Mouse (Mus musculus) intestine, postnatal 0 days (tissue): ENCODE measurements around the gene Creb3l1. TPM values are rescaled to one million over a fixed set of nuclear protein-coding genes. Genes with fewer than 3 reads are reported as not detected.
A peak's percentile ranks its signal among the peaks of the same experiment; 100 is the strongest.

Source experiments
- ATAC-seq: fragments of 200-750 bp; cut with Nextera tagmentation; 2 replicates; pipeline ENCODE4 v1.8.0; 2017; ENCODE audit warnings: mild to moderate bottlenecking, moderate TSS enrichment, moderate library complexity
- H3K27ac ChIP-seq: fragments of 300-500 bp; sonication (generic); 2 replicates; pipeline ENCODE4 v1.5.1; 2014; ENCODE audit warnings: mild to moderate bottlenecking, low read depth, low read length, moderate library complexity
- H3K27me3 ChIP-seq: fragments of 300-500 bp; sonication (generic); replicated peaks from 2 replicates; pipeline ENCODE4 v1.6.1; 2014; ENCODE audit warnings: low read length, mixed read lengths; ENCODE audit not compliant: control insufficient read depth, insufficient read depth
- H3K36me3 ChIP-seq: fragments of 300-500 bp; sonication (generic); 2 replicates; pipeline ENCODE4 v1.6.1; 2014; ENCODE audit warnings: mild to moderate bottlenecking, moderate library complexity; ENCODE audit not compliant: control insufficient read depth, insufficient read depth
- H3K4me1 ChIP-seq: fragments of 300-500 bp; sonication (generic); replicated peaks from 2 replicates; pipeline ENCODE4 v1.6.1; 2014; ENCODE audit warnings: antibody characterized with exemption, low read length, mixed read lengths; ENCODE audit not compliant: control insufficient read depth, insufficient read depth
- H3K4me2 ChIP-seq: fragments of 300-500 bp; sonication (generic); replicated peaks from 2 replicates; pipeline ENCODE4 v1.6.1; 2014; ENCODE audit warnings: low read depth, mild to moderate bottlenecking, moderate library complexity
- H3K4me3 ChIP-seq: fragments of 300-500 bp; sonication (generic); 2 replicates; pipeline ENCODE4 v1.5.1; 2014; ENCODE audit warnings: low read depth, low read length
- H3K9ac ChIP-seq: fragments of 300-500 bp; sonication (generic); 2 replicates; pipeline ENCODE4 v1.6.1; 2014; ENCODE audit warnings: mild to moderate bottlenecking, low read depth, low read length
- H3K9me3 ChIP-seq: fragments of 300-500 bp; sonication (generic); 2 replicates; pipeline ENCODE4 v1.6.1; 2016; ENCODE audit warnings: mixed run types; ENCODE audit not compliant: control insufficient read depth
- CTCF ChIP-seq: sonication (generic); IDR thresholded peaks from 2 replicates; pipeline ENCODE4 v1.5.1; 2016; ENCODE audit warnings: low read depth, mild to moderate bottlenecking, control low read depth, antibody characterized with exemption, moderate library complexity
- WGBS: fragments of 180-500 bp; shearing (Covaris S2); extraction: QIAGEN DNeasy Blood & Tissue Kit; methylation state at CpG from one replicate; pipeline ENCODE4 v1.1.7; 2014; 5-methylcytosine and 5-hydroxymethylcytosine counted together
- polyA plus RNA-seq: library from polyadenylated mRNA; unstranded; fragments of >200 nt; fragmentation: Nextera tagmentation; extraction: Ambion mirVana; gene quantifications from 2 replicates; pipeline ENCODE4 v1.2.1, GENCODE M21; 2015

The Creb3l1 gene
- 6.8 and 8.4 TPM in 2 replicates for polyA plus RNA-seq

GRCm38 (mm10) chr2:92024274-92024672, at the start of gene Creb3l1:
TSS of gene Creb3l1 (minus strand) at chr2:92024502.
- H3K36me3 ChIP-seq = no peaks in the 10 kb centered on the region
- peak within 1 kb of the TSS; percentile 50 for H3K27ac ChIP-seq
- peak within 1 kb of the TSS; percentile 70 for H3K9ac ChIP-seq
- H3K4me1 ChIP-seq = no peaks in the 10 kb centered on the region; the same call in none of the 2 replicates
- no peaks in the 10 kb centered on the region for H3K9me3 ChIP-seq
- H3K4me2 ChIP-seq = peak within 1 kb of the TSS; percentile 98
- under 1% methylated on average over 27 of the region's 27 CpGs for WGBS
- no peak for TF ChIP-seq CTCF
- no peak for ATAC-seq
- peak within 1 kb of the TSS; percentile 72 for H3K4me3 ChIP-seq
- 0 out of 2 replicates have a peak, but pooled peaks cover 7% of the 10 kb centered on the region for H3K27me3 ChIP-seq

- H3K4me2 ChIP-seq = no peak overlapping the region
- H3K9me3 ChIP-seq = no peaks in the 10 kb centered on the region
- no peak overlapping the region for H3K4me3 ChIP-seq
- H3K27ac ChIP-seq = no peak overlapping the region
- no peak overlapping the region for H3K9ac ChIP-seq
- no peaks in the 10 kb centered on the region for H3K4me1 ChIP-seq
- ATAC-seq = no peak
- no peak for TF ChIP-seq CTCF
- 78% methylated on average over 4 of the region's 4 CpGs for WGBS
- no peaks in the 10 kb centered on the region for H3K36me3 ChIP-seq
- H3K27me3 ChIP-seq = no peaks in the 10 kb centered on the region
Observed at GRCm38 (mm10) chr2:92071143-92071542, 46.8 kb upstream of the Creb3l1 start.

GRCm38 (mm10) chr2:92069630-92070029, 45.3 kb upstream of the Creb3l1 start:
- Histone ChIP-seq H3K4me3 (no peak overlapping the region), H3K9ac (no peak overlapping the region), H3K27me3 (no peaks in the 10 kb centered on the region), H3K27ac (no peak overlapping the region), H3K4me1 (no peaks in the 10 kb centered on the region), H3K36me3 (no peaks in the 10 kb centered on the region), H3K9me3 (no peaks in the 10 kb centered on the region), H3K4me2 (no peak overlapping the region)
- no peak for TF ChIP-seq CTCF
- ATAC-seq = no peak
- 70% methylated on average over 5 of the region's 5 CpGs for WGBS

GRCm38 (mm10) chr2:92067600-92067999, 43.3 kb upstream of the Creb3l1 start:
- Histone ChIP-seq H3K4me3 (no peak overlapping the region), H3K4me2 (no peak overlapping the region), H3K9me3 (no peaks in the 10 kb centered on the region), H3K36me3 (no peaks in the 10 kb centered on the region), H3K4me1 (no peaks in the 10 kb centered on the region), H3K27me3 (no peaks in the 10 kb centered on the region), H3K27ac (no peak overlapping the region), H3K9ac (no peak overlapping the region)
- ATAC-seq = no peak
- TF ChIP-seq CTCF = no peak
- WGBS = 53% methylated on average over 3 of the region's 3 CpGs

- Histone ChIP-seq H3K36me3 (no peaks in the 10 kb centered on the region), H3K9ac (no peak overlapping the region), H3K27me3 (no peaks in the 10 kb centered on the region), H3K4me1 (no peaks in the 10 kb centered on the region), H3K27ac (no peak overlapping the region), H3K4me3 (no peak overlapping the region), H3K9me3 (no peaks in the 10 kb centered on the region), H3K4me2 (no peak overlapping the region)
- whole genome bisulfite sequencing = 50% methylated on average over 1 of the region's 1 CpGs
- no peak for ATAC-seq
- TF ChIP-seq CTCF = no peak
Observed at GRCm38 (mm10) chr2:92066899-92067298, 42.6 kb upstream of the Creb3l1 start.

- no peaks in the 10 kb centered on the region for H3K27me3 ChIP-seq
- no peak overlapping the region for H3K4me3 ChIP-seq
- H3K4me1 ChIP-seq = no peaks in the 10 kb centered on the region
- WGBS = 61% methylated on average over 6 of the region's 6 CpGs
- ATAC-seq = no peak
- no peak overlapping the region for H3K4me2 ChIP-seq
- no peak overlapping the region for H3K27ac ChIP-seq
- H3K9ac ChIP-seq = no peak overlapping the region
- no peaks in the 10 kb centered on the region for H3K36me3 ChIP-seq
- TF ChIP-seq CTCF = no peak
- H3K9me3 ChIP-seq = no peaks in the 10 kb centered on the region
Observed at GRCm38 (mm10) chr2:92065938-92066337, 41.6 kb upstream of the Creb3l1 start.
